Mouse (Mus musculus) myocyte (in vitro differentiated cells): ENCODE measurements around the gene Rspo4. TPM values are rescaled to one million over a fixed set of nuclear protein-coding genes. Genes with fewer than 3 reads are reported as not detected.

Experiments used
- H3K27me3 ChIP-seq: one replicate; pipeline ENCODE4 v1.6.1; 2011; ENCODE audit not compliant: control insufficient read depth, insufficient read depth, insufficient read length
- H3K36me3 ChIP-seq: one replicate; pipeline ENCODE4 v1.6.1; 2011; ENCODE audit not compliant: control insufficient read depth, insufficient read depth
- H3K4me2 ChIP-seq: one replicate; pipeline ENCODE4 v1.6.1; 2011; ENCODE audit warnings: low read depth, control low read depth
- H3K4me3 ChIP-seq: one replicate; pipeline ENCODE4 v1.5.1; 2011; ENCODE audit warnings: mild to moderate bottlenecking, control low read depth, moderate library complexity
- H3K79me2 ChIP-seq: one replicate; pipeline ENCODE4 v1.6.1; 2011; ENCODE audit not compliant: control insufficient read depth, insufficient read depth
- H3ac ChIP-seq: one replicate; pipeline ENCODE4 v1.6.1; 2011; ENCODE audit not compliant: control insufficient read depth, insufficient read length
- CEBPB ChIP-seq: IDR thresholded peaks from 2 replicates; pipeline ENCODE4 v1.6.1; 2011; ENCODE audit warnings: mild to moderate bottlenecking, moderate library complexity; ENCODE audit not compliant: poor library complexity, insufficient read depth, severe bottlenecking
- E2F4 ChIP-seq: IDR thresholded peaks from one replicate; pipeline ENCODE4 v1.6.1; 2011; ENCODE audit warnings: mild to moderate bottlenecking, control low read depth, moderate library complexity; ENCODE audit not compliant: insufficient read depth
- MAX ChIP-seq: IDR thresholded peaks from one replicate; pipeline ENCODE4 v1.6.1; 2011; ENCODE audit warnings: low read depth, mild to moderate bottlenecking, control low read depth
- MYOD1 ChIP-seq, 3 experiments: IDR thresholded peaks; one replicate each; pipeline ENCODE4 v1.6.1; 2011; ENCODE audit warnings: control low read depth in 2 of 3, low read depth in 2 of 3, mild to moderate bottlenecking in 2 of 3, moderate library complexity in 1 of 3; ENCODE audit not compliant: insufficient read length in 2 of 3, control insufficient read depth in 1 of 3
- MYOG ChIP-seq, 3 experiments: IDR thresholded peaks; one replicate each; pipeline ENCODE4 v1.6.1; 2011; ENCODE audit warnings: control low read depth in 2 of 3, low read depth in 2 of 3, mild to moderate bottlenecking in 2 of 3; ENCODE audit not compliant: insufficient read length in 2 of 3, control insufficient read depth in 1 of 3, insufficient read depth in 1 of 3
- POLR2A ChIP-seq: IDR thresholded peaks from one replicate; pipeline ENCODE4 v1.6.1; 2011; ENCODE audit warnings: low read depth, mild to moderate bottlenecking, control low read depth, moderate library complexity; ENCODE audit not compliant: insufficient read length
- POLR2AphosphoS2 ChIP-seq: IDR thresholded peaks from one replicate; pipeline ENCODE4 v1.6.1; 2011; ENCODE audit warnings: low read depth, control low read depth; ENCODE audit not compliant: insufficient read length
- REST ChIP-seq: IDR thresholded peaks from one replicate; pipeline ENCODE4 v1.6.1; 2011; ENCODE audit warnings: mild to moderate bottlenecking, control low read depth, moderate library complexity; ENCODE audit not compliant: insufficient read depth, insufficient read length
- SRF ChIP-seq: IDR thresholded peaks from one replicate; pipeline ENCODE4 v1.6.1; 2011; ENCODE audit warnings: low read depth; ENCODE audit not compliant: control insufficient read depth, insufficient read length
- TCF12 ChIP-seq: IDR thresholded peaks from one replicate; pipeline ENCODE4 v1.6.1; 2011; ENCODE audit warnings: mild to moderate bottlenecking, control low read depth; ENCODE audit not compliant: poor library complexity, insufficient read depth, severe bottlenecking
- TCF3 ChIP-seq: IDR thresholded peaks from one replicate; pipeline ENCODE4 v1.6.1; 2011; ENCODE audit warnings: low read depth, control low read depth; ENCODE audit not compliant: insufficient read length
- USF1 ChIP-seq: IDR thresholded peaks from one replicate; pipeline ENCODE4 v1.6.1; 2011; ENCODE audit warnings: low read depth, mild to moderate bottlenecking, control low read depth, moderate library complexity
- polyA plus RNA-seq: library from polyadenylated mRNA; unstranded; fragments of >200 nt; fragmentation: generic; extraction: Trizol; gene quantifications from one replicate; pipeline ENCODE4 v1.2.1, GENCODE M21; 2012; ENCODE audit warnings: missing spikeins

Rspo4 gene
- polyA plus RNA-seq, 1 experiment = not detected

DNA sequence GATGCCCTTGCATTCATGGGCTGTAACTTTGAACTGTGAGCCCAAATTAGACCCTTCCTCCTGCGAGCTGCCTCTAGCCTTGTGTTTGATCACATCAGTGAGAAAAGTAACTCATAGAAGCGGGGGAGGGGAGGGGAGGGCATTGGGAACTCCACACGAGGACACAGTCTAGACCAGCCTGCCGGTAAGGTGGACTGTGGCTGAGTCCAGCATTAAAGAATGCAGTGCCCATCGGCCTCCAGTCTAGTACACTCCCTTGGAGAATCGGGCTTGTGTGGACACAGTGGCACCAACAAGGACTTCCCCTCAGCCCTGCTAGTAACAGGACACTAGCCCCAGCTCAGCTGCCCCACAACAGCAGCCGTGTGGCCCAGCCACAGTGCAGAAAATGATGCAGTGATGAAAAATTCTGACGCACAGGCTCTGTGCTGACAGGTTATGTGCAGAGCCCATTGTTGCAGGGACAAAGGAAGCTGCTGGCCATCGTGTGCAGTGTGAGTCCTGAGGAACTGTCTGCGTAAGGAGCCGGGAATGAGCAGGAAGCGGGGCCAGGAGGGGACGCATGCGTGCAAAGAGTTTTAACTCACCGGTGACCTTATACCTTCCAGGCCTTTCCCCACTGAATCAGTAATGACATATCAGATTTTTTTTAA is 50.5 kb downstream of the Rspo4 start:
- Histone ChIP-seq H3ac (no peak overlapping the region), H3K27me3 (peaks cover 25% of the 10 kb centered on the region), H3K79me2 (no peaks in the 10 kb centered on the region), H3K36me3 (no peaks in the 10 kb centered on the region), H3K4me2 (no peak overlapping the region), H3K4me3 (no peak overlapping the region)
- TF ChIP-seq MYOD1 (IDR thresholded peaks at IDR 0.05; ENCODE audit: control insufficient read depth in 1 of 3, insufficient read length in 2 of 3, low read depth in 2 of 3) (no peak), POLR2AphosphoS2 (no peak), MAX (no peak), REST (no peak), TCF12 (no peak), POLR2A (no peak), TCF3 (no peak)

DNA sequence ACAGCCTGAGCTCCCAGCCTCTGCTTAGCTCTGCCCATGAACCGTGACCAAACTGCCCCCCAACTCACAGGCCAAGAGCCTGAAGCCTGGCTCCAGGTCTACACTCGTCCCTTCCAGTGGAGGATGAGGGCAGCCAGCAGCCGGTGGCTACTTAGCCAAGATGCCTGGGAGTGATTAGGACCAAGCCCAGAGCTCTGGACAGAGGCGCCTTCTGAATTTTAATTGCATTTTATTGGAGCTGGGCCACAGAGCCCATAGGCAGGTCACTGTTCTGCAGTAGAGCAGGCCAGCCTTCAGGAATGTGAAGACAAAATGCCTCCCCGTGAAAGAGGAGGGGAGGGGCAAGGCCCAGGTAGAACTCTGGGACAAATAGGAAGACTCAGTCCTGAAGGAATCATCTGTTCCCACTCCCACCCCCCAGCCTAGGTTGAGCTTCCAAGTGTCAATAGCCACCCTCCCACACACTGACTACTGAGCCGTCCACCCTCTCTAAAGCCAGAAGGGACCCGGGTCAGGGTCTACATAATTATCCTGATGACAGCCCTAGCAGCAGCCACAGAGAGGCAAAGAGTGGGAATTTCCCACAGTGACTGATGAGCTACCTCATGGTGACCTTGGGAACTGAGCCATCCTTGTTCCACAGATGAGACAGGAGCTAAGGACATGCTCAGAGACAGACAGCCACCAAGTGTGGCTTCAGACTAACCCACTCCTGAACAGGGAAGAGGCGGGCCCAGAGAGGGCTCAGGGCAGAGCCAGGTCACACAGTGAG is 51.7 kb downstream of the Rspo4 start:
- no peak for TF ChIP-seq POLR2A
- no peak for TF ChIP-seq POLR2AphosphoS2
- TF ChIP-seq MYOD1 (IDR thresholded peaks at IDR 0.05; ENCODE audit: control insufficient read depth in 1 of 3, insufficient read length in 2 of 3, low read depth in 2 of 3) = no peak
- TF ChIP-seq USF1 = no peak
- Histone ChIP-seq H3K79me2 (no peaks in the 10 kb centered on the region), H3K4me3 (no peak overlapping the region), H3K4me2 (no peak overlapping the region), H3K27me3 (peaks cover 17% of the 10 kb centered on the region), H3ac (no peak overlapping the region), H3K36me3 (no peaks in the 10 kb centered on the region)

DNA sequence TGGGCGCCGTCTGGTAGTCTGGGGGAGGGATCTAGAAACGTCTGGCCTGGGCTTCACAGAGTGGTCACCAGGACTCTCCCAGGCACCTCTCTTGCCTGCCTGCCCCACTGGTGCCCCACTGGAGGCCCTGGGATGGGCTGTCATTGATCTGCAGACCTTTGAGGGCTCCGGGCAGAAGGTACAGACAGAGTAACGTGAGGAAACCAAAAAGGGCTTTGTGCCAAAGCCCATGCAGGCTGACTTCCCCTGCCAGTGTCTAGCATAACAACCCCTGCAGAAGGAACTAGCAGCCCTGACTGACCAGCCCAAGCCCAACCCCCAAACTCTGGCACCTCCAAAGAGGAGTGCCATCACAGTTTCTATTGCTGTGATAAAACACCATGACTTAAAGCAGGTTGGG is 53.2 kb downstream of the Rspo4 start:
- TF ChIP-seq TCF3 (no peak), CEBPB (no peak), POLR2A (no peak), TCF12 (no peak), POLR2AphosphoS2 (no peak), E2F4 (no peak), MAX (no peak), SRF (no peak), REST (no peak), MYOD1 (IDR thresholded peaks at IDR 0.05; ENCODE audit: control insufficient read depth in 1 of 3, insufficient read length in 2 of 3, low read depth in 2 of 3) (no peak), MYOG (IDR thresholded peaks at IDR 0.05; ENCODE audit: control insufficient read depth in 1 of 3, insufficient read depth in 1 of 3, insufficient read length in 2 of 3, low read depth in 2 of 3) (no peak), USF1 (no peak)
- Histone ChIP-seq H3K27me3 (peaks cover 16% of the 10 kb centered on the region), H3K4me2 (no peak overlapping the region), H3K36me3 (no peaks in the 10 kb centered on the region), H3K4me3 (no peak overlapping the region), H3K79me2 (no peaks in the 10 kb centered on the region), H3ac (no peak overlapping the region)

DNA sequence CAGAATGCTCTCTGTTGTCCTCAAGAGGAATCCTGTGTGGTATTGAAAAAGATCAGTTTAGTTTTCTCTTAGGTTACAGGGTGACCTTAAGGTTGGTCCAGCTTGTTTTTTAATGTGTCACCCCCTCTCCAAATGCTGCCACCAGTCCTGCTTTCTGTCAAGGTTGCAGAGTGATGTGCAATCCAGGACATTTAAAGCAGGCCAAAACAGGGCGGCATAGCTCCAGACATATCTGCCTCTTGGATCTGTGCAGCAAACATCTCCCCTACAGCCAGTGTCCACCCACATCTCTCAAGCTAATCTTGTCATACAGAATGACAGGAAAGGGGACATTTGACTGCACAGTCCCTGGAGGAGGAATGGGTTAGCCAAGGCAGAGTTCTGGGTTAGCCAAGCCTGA is 55.4 kb downstream of the Rspo4 start:
- Histone ChIP-seq H3K79me2 (no peaks in the 10 kb centered on the region), H3K4me3 (no peak overlapping the region), H3K4me2 (no peak overlapping the region), H3K36me3 (no peaks in the 10 kb centered on the region), H3K27me3 (no peaks in the 10 kb centered on the region), H3ac (no peak overlapping the region)
- TF ChIP-seq REST (no peak), SRF (no peak), USF1 (no peak), CEBPB (no peak), TCF3 (no peak), E2F4 (no peak), MYOD1 (IDR thresholded peaks at IDR 0.05; ENCODE audit: control insufficient read depth in 1 of 3, insufficient read length in 2 of 3, low read depth in 2 of 3) (no peak), TCF12 (no peak), MYOG (IDR thresholded peaks at IDR 0.05; ENCODE audit: control insufficient read depth in 1 of 3, insufficient read depth in 1 of 3, insufficient read length in 2 of 3, low read depth in 2 of 3) (no peak), POLR2A (no peak), MAX (no peak), POLR2AphosphoS2 (no peak)

DNA sequence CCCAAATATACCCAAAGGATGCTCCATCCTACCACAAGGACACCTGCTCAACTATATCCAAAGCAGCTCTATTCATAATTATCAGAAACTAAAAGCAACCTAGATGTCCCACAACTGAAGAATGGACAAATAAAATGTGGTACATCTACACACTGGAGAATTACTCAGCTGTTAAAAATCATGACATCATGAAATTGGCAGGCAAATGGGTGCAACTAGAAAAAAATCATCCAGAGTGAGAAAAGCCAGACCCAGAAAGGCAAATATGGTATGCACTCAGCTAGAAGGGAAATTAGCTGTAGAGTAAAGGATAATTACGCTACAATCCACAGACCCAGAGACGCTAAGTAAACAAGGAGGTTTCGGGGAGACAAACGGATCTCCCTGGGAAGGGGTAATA is 58.1 kb downstream of the Rspo4 start:
- TF ChIP-seq MYOG (IDR thresholded peaks at IDR 0.05; ENCODE audit: control insufficient read depth in 1 of 3, insufficient read depth in 1 of 3, insufficient read length in 2 of 3, low read depth in 2 of 3) (no peak), TCF12 (no peak)
- Histone ChIP-seq H3K27me3 (no peaks in the 10 kb centered on the region), H3K36me3 (no peaks in the 10 kb centered on the region), H3K4me3 (no peak overlapping the region), H3ac (no peak overlapping the region), H3K4me2 (no peak overlapping the region), H3K79me2 (no peaks in the 10 kb centered on the region)
